Mouse (Mus musculus) neural tube, embryonic 15.5 days (tissue): ENCODE data around the gene Dcxr. TPM values are rescaled to one million over a fixed set of nuclear protein-coding genes. Genes with fewer than 3 reads are reported as not detected.
"Not testable (repeated sequence)": the region's sequence is repeated elsewhere in the genome, so short reads cannot be mapped to it uniquely, and the experiment has no call there.

Experiments used
- ATAC-seq: fragments of 200-750 bp; cut with Nextera tagmentation; 2 replicates; pipeline ENCODE4 v1.8.0; 2017; ENCODE audit warnings: mild to moderate bottlenecking, moderate TSS enrichment, moderate library complexity; ENCODE audit not compliant: low FRiP score
- H3K27ac ChIP-seq: fragments of 300-500 bp; sonication (generic); replicated peaks from 2 replicates; pipeline ENCODE4 v1.5.1; 2015; ENCODE audit warnings: mild to moderate bottlenecking, inconsistent platforms
- H3K27me3 ChIP-seq: fragments of 300-500 bp; sonication (generic); replicated peaks from 2 replicates; pipeline ENCODE4 v1.6.1; 2015; ENCODE audit warnings: inconsistent platforms
- H3K36me3 ChIP-seq: fragments of 300-500 bp; sonication (generic); 2 replicates; pipeline ENCODE4 v1.6.1; 2015; ENCODE audit warnings: inconsistent platforms
- H3K4me1 ChIP-seq: fragments of 300-500 bp; sonication (generic); 2 replicates; pipeline ENCODE4 v1.6.1; 2015; ENCODE audit warnings: inconsistent platforms
- H3K4me2 ChIP-seq: fragments of 300-500 bp; sonication (generic); 2 replicates; pipeline ENCODE4 v1.6.1; 2015; ENCODE audit warnings: inconsistent platforms, mild to moderate bottlenecking, moderate library complexity
- H3K4me3 ChIP-seq: fragments of 300-500 bp; sonication (generic); replicated peaks from 2 replicates; pipeline ENCODE4 v1.5.1; 2015; ENCODE audit warnings: mild to moderate bottlenecking, inconsistent platforms
- H3K9ac ChIP-seq: fragments of 300-500 bp; sonication (generic); replicated peaks from 2 replicates; pipeline ENCODE4 v1.6.1; 2015; ENCODE audit warnings: mild to moderate bottlenecking, inconsistent platforms
- H3K9me3 ChIP-seq: fragments of 300-500 bp; sonication (generic); replicated peaks from 2 replicates; pipeline ENCODE4 v1.6.1; 2016; ENCODE audit warnings: inconsistent platforms
- WGBS: fragments of 180-500 bp; shearing (Covaris S2); methylation state at CpG from one replicate; pipeline ENCODE4 v1.1.7; 2015; ENCODE audit warnings: mixed read lengths; 5-methylcytosine and 5-hydroxymethylcytosine counted together
- polyA plus RNA-seq: library from polyadenylated mRNA; unstranded; fragments of >200 nt; fragmentation: Nextera tagmentation; extraction: Ambion mirVana; gene quantifications from 2 replicates; pipeline ENCODE4 v1.2.1, GENCODE M21; 2015

Gene Dcxr
- polyA plus RNA-seq, 1 experiment from 2014 or later, result 9.4 TPM

DNA sequence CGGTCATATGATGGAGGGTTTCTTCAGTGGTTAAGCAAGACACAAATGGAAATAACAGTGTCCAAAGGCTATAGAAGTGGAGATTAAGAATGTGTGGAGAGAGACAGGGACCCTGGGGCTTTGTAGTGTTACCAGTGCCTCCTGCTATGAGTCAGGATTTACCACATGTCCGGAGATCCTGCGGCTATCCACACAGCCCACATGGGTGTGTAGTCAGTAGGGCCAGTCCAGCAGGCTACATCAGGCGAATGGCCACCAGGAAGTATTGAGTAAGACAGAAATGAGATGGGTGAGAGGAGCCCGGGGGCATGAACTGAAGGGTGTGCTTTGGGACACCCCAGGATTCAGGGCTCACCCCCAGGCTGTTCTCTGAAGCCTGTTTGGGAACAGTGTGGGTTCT lies 44.4 kb downstream of the Dcxr start:
- no peaks in the 10 kb centered on the region for H3K4me1 ChIP-seq
- H3K36me3 ChIP-seq, result peaks cover 70% of the 10 kb centered on the region
- H3K9ac ChIP-seq, result no peak overlapping the region
- no peaks in the 10 kb centered on the region for H3K9me3 ChIP-seq
- no peak for ATAC-seq
- no peaks in the 10 kb centered on the region for H3K27me3 ChIP-seq
- no peak overlapping the region for H3K4me3 ChIP-seq
- whole genome bisulfite sequencing, result 93% methylated on average over 5 of the region's 5 CpGs
- no peak overlapping the region for H3K4me2 ChIP-seq
- H3K27ac ChIP-seq, result no peak overlapping the region

DNA sequence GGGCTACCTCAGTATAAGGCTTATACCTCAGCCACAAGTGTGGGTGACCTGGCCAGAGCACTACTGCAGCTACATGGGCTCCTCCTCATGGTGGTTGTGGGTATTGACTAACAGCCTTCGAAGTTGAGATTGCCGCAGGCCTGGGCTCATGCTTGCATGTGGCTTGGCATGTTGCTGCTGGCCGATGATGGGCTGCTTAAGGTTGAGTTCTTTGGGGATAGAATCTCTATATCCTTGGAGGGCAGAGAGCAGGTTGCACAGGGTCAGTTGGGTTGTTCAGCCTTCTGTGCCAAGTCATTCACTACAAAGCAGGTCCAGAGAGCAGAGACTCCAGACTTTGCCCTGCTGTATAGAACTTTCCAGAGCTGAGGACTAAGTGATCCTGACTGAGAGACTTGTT lies 47.2 kb downstream of the Dcxr start:
- Histone ChIP-seq H3K4me1 (peaks cover 10% of the 10 kb centered on the region; the same call in 1 of the 2 replicates), H3K27me3 (no peaks in the 10 kb centered on the region), H3K36me3 (peaks cover 67% of the 10 kb centered on the region), H3K27ac (no peak overlapping the region), H3K9ac (no peak overlapping the region), H3K9me3 (no peaks in the 10 kb centered on the region), H3K4me2 (no peak overlapping the region), H3K4me3 (no peak overlapping the region)
- 82% methylated on average over 3 of the region's 3 CpGs for WGBS
- ATAC-seq, result no peak

- peaks cover 49% of the 10 kb centered on the region for H3K36me3 ChIP-seq
- no peak overlapping the region for H3K4me2 ChIP-seq
- WGBS, result 90% methylated on average over 4 of the region's 4 CpGs
- H3K27ac ChIP-seq, result no peak overlapping the region
- no peak overlapping the region for H3K4me3 ChIP-seq
- H3K9ac ChIP-seq, result no peak overlapping the region
- peaks cover 25% of the 10 kb centered on the region for H3K4me1 ChIP-seq
- H3K27me3 ChIP-seq, result no peaks in the 10 kb centered on the region
- no peaks in the 10 kb centered on the region for H3K9me3 ChIP-seq
- ATAC-seq, result no peak
Measured at GRCm38 (mm10) chr11:120676951-120677350, 50.1 kb downstream of the Dcxr start.

- ATAC-seq, H3K4me2 ChIP-seq, H3K4me3 ChIP-seq, H3K27ac ChIP-seq, H3K9ac ChIP-seq, H3K27me3 ChIP-seq, H3K9me3 ChIP-seq: not testable (repeated sequence)
- WGBS, result 88% methylated on average over 4 of the region's 5 CpGs
- H3K4me1 ChIP-seq, result peaks cover 25% of the 10 kb centered on the region
- peaks cover 42% of the 10 kb centered on the region for H3K36me3 ChIP-seq
Measured at GRCm38 (mm10) chr11:120675875-120676274, 51.2 kb downstream of the Dcxr start.

Other genes with a start within 250 kb of the Dcxr start
- 142 and 144 TPM in 2 replicates for gene Mrpl12, start 242.7 kb downstream of the Dcxr start, polyA plus RNA-seq
- gene Slc25a10, start 235.4 kb downstream of the Dcxr start, polyA plus RNA-seq, result 27.6 and 33.6 TPM in 2 replicates
- 0.26 and 0.41 TPM in 2 replicates for gene Gcgr, start 196.6 kb downstream of the Dcxr start, polyA plus RNA-seq
- gene Mcrip1, start 177.6 kb downstream of the Dcxr start, polyA plus RNA-seq, result 229 and 235 TPM in 2 replicates
- 0.69 and 14.1 TPM in 2 replicates for gene Ppp1r27, start 176.1 kb downstream of the Dcxr start, polyA plus RNA-seq
- gene P4hb, start 154.0 kb downstream of the Dcxr start, polyA plus RNA-seq, result 282 and 351 TPM in 2 replicates
- gene Arhgdia, start 145.7 kb downstream of the Dcxr start, polyA plus RNA-seq, result 488 and 542 TPM in 2 replicates
- 219 and 265 TPM in 2 replicates for gene Alyref, start 128.9 kb downstream of the Dcxr start, polyA plus RNA-seq
- 206 and 208 TPM in 2 replicates for gene Anapc11, start 128.9 kb downstream of the Dcxr start, polyA plus RNA-seq
- gene Npb, start 118.8 kb downstream of the Dcxr start, polyA plus RNA-seq, result 0.86 and 3.2 TPM in 2 replicates
- 224 and 248 TPM in 2 replicates for gene Pcyt2, start 109.3 kb downstream of the Dcxr start, polyA plus RNA-seq
- gene Sirt7, start 102.0 kb downstream of the Dcxr start, polyA plus RNA-seq, result 43.2 and 45.1 TPM in 2 replicates
- 40.1 and 41.0 TPM in 2 replicates for gene Mafg, start 93.7 kb downstream of the Dcxr start, polyA plus RNA-seq
- 19.1 and 20.8 TPM in 2 replicates for gene Pycr1, start 83.5 kb downstream of the Dcxr start, polyA plus RNA-seq
- 2.5 and 2.6 TPM in 2 replicates for gene Myadml2, start 79.1 kb downstream of the Dcxr start, polyA plus RNA-seq
- gene Notum, start 66.1 kb downstream of the Dcxr start, polyA plus RNA-seq, result 6.1 and 7.1 TPM in 2 replicates
- gene Aspscr1, start 54.3 kb downstream of the Dcxr start, polyA plus RNA-seq, result 144 and 148 TPM in 2 replicates
- 108 and 115 TPM in 2 replicates for gene Cenpx, start 13.5 kb downstream of the Dcxr start, polyA plus RNA-seq
- 76.8 and 81.3 TPM in 2 replicates for gene Lrrc45, start 13.4 kb downstream of the Dcxr start, polyA plus RNA-seq
- 459 and 611 TPM in 2 replicates for gene Rac3, start 5.8 kb downstream of the Dcxr start, polyA plus RNA-seq
- gene Cbr2, start 4.8 kb upstream of the Dcxr start, polyA plus RNA-seq, result 0.87 and 10.7 TPM in 2 replicates
- 2.2 and 3.1 TPM in 2 replicates for gene Hmga1b, start 35.5 kb upstream of the Dcxr start, polyA plus RNA-seq
- gene Rfng, start 56.9 kb upstream of the Dcxr start, polyA plus RNA-seq, result 123 and 136 TPM in 2 replicates
- gene Gps1, start 57.0 kb upstream of the Dcxr start, polyA plus RNA-seq, result 266 and 277 TPM in 2 replicates
- 45.4 and 52.4 TPM in 2 replicates for gene Dus1l, start 69.1 kb upstream of the Dcxr start, polyA plus RNA-seq
- gene Fasn, start 97.3 kb upstream of the Dcxr start, polyA plus RNA-seq, result 67.9 and 71.0 TPM in 2 replicates
- gene Ccdc57, start 205.6 kb upstream of the Dcxr start, polyA plus RNA-seq, result 5.9 and 6.2 TPM in 2 replicates
- 11.3 and 15.3 TPM in 2 replicates for gene Slc16a3, start 221.2 kb upstream of the Dcxr start, polyA plus RNA-seq